Mouse (Mus musculus) liver, embryonic 13.5 days (tissue): Measurements from ENCODE around the gene Sgpl1. TPM values are rescaled to one million over a fixed set of nuclear protein-coding genes. Genes with fewer than 3 reads are reported as not detected.

Experiments
- ATAC-seq: fragments of 200-750 bp; cut with Nextera tagmentation; 2 replicates; pipeline ENCODE4 v1.8.0; 2017; ENCODE audit warnings: low read depth, mild to moderate bottlenecking, moderate number of reproducible peaks, moderate library complexity
- DNase-seq: peaks from one replicate; pipeline ENCODE4 v3.0.0; 2022
- H3K27ac ChIP-seq: fragments of 300-500 bp; sonication (generic); 2 replicates; pipeline ENCODE4 v1.5.1; 2015; ENCODE audit warnings: moderate library complexity, mild to moderate bottlenecking, inconsistent platforms
- H3K27me3 ChIP-seq: fragments of 300-500 bp; sonication (generic); 2 replicates; pipeline ENCODE4 v1.6.1; 2015; ENCODE audit warnings: mild to moderate bottlenecking, inconsistent platforms
- H3K36me3 ChIP-seq: fragments of 300-500 bp; sonication (generic); 2 replicates; pipeline ENCODE4 v1.6.1; 2015; ENCODE audit warnings: mild to moderate bottlenecking, inconsistent platforms
- H3K4me1 ChIP-seq: fragments of 300-500 bp; sonication (generic); replicated peaks from 2 replicates; pipeline ENCODE4 v1.6.1; 2015; ENCODE audit warnings: inconsistent platforms
- H3K4me2 ChIP-seq: fragments of 300-500 bp; sonication (generic); 2 replicates; pipeline ENCODE4 v1.6.1; 2015; ENCODE audit warnings: inconsistent platforms, mild to moderate bottlenecking, moderate library complexity
- H3K4me3 ChIP-seq: fragments of 300-500 bp; sonication (generic); replicated peaks from 2 replicates; pipeline ENCODE4 v1.5.1; 2015; ENCODE audit warnings: mild to moderate bottlenecking, inconsistent platforms
- H3K9ac ChIP-seq: fragments of 300-500 bp; sonication (generic); 2 replicates; pipeline ENCODE4 v1.6.1; 2015; ENCODE audit warnings: mild to moderate bottlenecking, inconsistent platforms
- H3K9me3 ChIP-seq: fragments of 300-500 bp; sonication (generic); replicated peaks from 2 replicates; pipeline ENCODE4 v1.6.1; 2016; ENCODE audit warnings: inconsistent platforms
- WGBS: fragments of 180-500 bp; shearing (Covaris S2); methylation state at CpG from one replicate; pipeline ENCODE4 v1.1.7; 2015; ENCODE audit not compliant: insufficient replicate concordance; 5-methylcytosine and 5-hydroxymethylcytosine counted together
- microRNA-seq: library from miRNA; unstranded; fragments of <30 nt; microRNA quantifications from one replicate; pipeline ENCODE4, GENCODE M21; 2016
- polyA plus RNA-seq: library from polyadenylated mRNA; unstranded; fragments of >200 nt; fragmentation: Nextera tagmentation; extraction: Ambion mirVana; gene quantifications from 2 replicates; pipeline ENCODE4 v1.2.1, GENCODE M21; 2015

The Sgpl1 gene
- polyA plus RNA-seq, 1 experiment from 2014 or later, result 12.5 TPM

DNA sequence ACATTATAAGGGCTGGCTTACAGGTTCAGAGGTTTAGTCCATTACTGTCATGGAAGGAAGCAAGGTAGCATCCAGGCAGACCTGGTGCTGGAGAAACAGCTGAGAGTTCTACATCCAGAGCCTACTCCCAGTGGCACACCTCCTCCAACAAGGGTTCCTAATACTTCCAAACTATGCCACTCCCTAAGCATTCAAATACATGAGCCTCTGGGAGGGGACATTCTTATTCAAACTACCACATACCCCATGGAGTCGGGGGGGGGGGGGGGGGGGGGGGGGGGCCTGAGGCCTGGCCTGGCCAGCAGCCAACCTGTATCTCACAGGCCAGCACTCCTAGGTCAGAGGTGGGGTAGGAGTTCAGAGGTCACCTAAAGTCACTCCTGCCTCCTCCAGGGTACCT lies 88.4 kb downstream of the Sgpl1 start:
- Histone ChIP-seq H3K4me1 (peaks cover 13% of the 10 kb centered on the region; the same call in 1 of the 2 replicates), H3K9ac (no peak overlapping the region), H3K4me2 (no peak overlapping the region), H3K36me3 (no peaks in the 10 kb centered on the region), H3K27me3 (no peaks in the 10 kb centered on the region; the same call in 1 of the 2 replicates), H3K4me3 (no peak overlapping the region), H3K27ac (no peak overlapping the region), H3K9me3 (no peaks in the 10 kb centered on the region; the same call in 1 of the 2 replicates)
- WGBS, result 0% methylated on average over 1 of the region's 1 CpGs
- DNase-seq (no peak), ATAC-seq (no peak)

GRCm38 (mm10) chr10:61056661-61057060 lies 90.8 kb downstream of the Sgpl1 start:
- H3K36me3 ChIP-seq, result no peaks in the 10 kb centered on the region
- H3K27ac ChIP-seq, result no peak overlapping the region
- no peak overlapping the region for H3K9ac ChIP-seq
- ATAC-seq (no peak), DNase-seq (no peak)
- no peaks in the 10 kb centered on the region; the same call in 1 of the 2 replicates for H3K9me3 ChIP-seq
- H3K27me3 ChIP-seq, result no peaks in the 10 kb centered on the region; the same call in 1 of the 2 replicates
- 83% methylated on average over 7 of the region's 7 CpGs for WGBS
- peaks cover 7% of the 10 kb centered on the region; the same call in 1 of the 2 replicates for H3K4me1 ChIP-seq
- no peak overlapping the region for H3K4me2 ChIP-seq
- no peak overlapping the region for H3K4me3 ChIP-seq

GRCm38 (mm10) chr10:61051993-61052613 lies 95.4 kb downstream of the Sgpl1 start:
- Histone ChIP-seq H3K4me3 (no peak overlapping the region), H3K27me3 (no peaks in the 10 kb centered on the region), H3K9me3 (no peaks in the 10 kb centered on the region; the same call in 1 of the 2 replicates), H3K9ac (no peak overlapping the region), H3K27ac (no peak overlapping the region), H3K36me3 (no peaks in the 10 kb centered on the region), H3K4me1 (no peaks in the 10 kb centered on the region), H3K4me2 (no peak overlapping the region)
- DNase-seq (peak; percentile 24), ATAC-seq (no peak)
- 54% methylated on average over 14 of the region's 14 CpGs for WGBS

Small RNA genes lying within 50 kb of the gene (microRNA-seq; reads per million reads assigned to microRNA genes)
- not detected for gene Gm44308

Other genes with a start within 250 kb of the Sgpl1 start
- gene Pcbd1, start 58.4 kb downstream of the Sgpl1 start, polyA plus RNA-seq, result 134 and 148 TPM in 2 replicates
- gene Tbata, start 24.3 kb upstream of the Sgpl1 start, polyA plus RNA-seq, result not detected in 2 replicates
- 0.16 and 0.21 TPM in 2 replicates for gene Adamts14, start 125.7 kb upstream of the Sgpl1 start, polyA plus RNA-seq
- not detected in 2 replicates for gene Prf1, start 150.1 kb upstream of the Sgpl1 start, polyA plus RNA-seq
- gene Pald1, start 235.8 kb upstream of the Sgpl1 start, polyA plus RNA-seq, result 6.1 and 7.7 TPM in 2 replicates